Mouse (Mus musculus) MEL (cell line): ENCODE data around the gene Samd10.

Experiments
- BHLHE40 ChIP-seq: IDR thresholded peaks from 2 replicates; pipeline ENCODE4 v1.6.1; 2012; ENCODE audit warnings: low read depth, mild to moderate bottlenecking, inconsistent platforms, low read length, improper control_type of control experiment, borderline replicate concordance
- CHD2 ChIP-seq: IDR thresholded peaks from 2 replicates; pipeline ENCODE4 v1.6.1; 2011; ENCODE audit warnings: low read length, improper control_type of control experiment
- HCFC1 ChIP-seq: IDR thresholded peaks from 2 replicates; pipeline ENCODE4 v1.6.1; 2012; ENCODE audit warnings: low read depth, mild to moderate bottlenecking, inconsistent platforms, low read length, improper control_type of control experiment, moderate library complexity
- MAFK ChIP-seq: IDR thresholded peaks from 2 replicates; pipeline ENCODE4 v1.6.1; 2011; ENCODE audit warnings: low read depth, mild to moderate bottlenecking, low read length, improper control_type of control experiment, borderline replicate concordance
- MXI1 ChIP-seq: IDR thresholded peaks from 2 replicates; pipeline ENCODE4 v1.6.1; 2011; ENCODE audit warnings: mild to moderate bottlenecking, low read depth, low read length, improper control_type of control experiment
- NRF1 ChIP-seq: IDR thresholded peaks from 2 replicates; pipeline ENCODE4 v1.6.1; 2014; ENCODE audit warnings: low read depth, mild to moderate bottlenecking, inconsistent platforms, low read length, improper control_type of control experiment, moderate library complexity; ENCODE audit not compliant: poor library complexity, insufficient read depth, severe bottlenecking
- POLR2A ChIP-seq, 2 experiments: IDR thresholded peaks; 2 replicates each; pipeline ENCODE4 v1.6.1; 2011 to 2012; ENCODE audit warnings: low read length in 2 of 2, mild to moderate bottlenecking in 2 of 2, control low read depth in 1 of 2, improper control_type of control experiment in 1 of 2, low read depth in 1 of 2, moderate library complexity in 1 of 2; ENCODE audit not compliant: control insufficient read depth in 1 of 2, insufficient read depth in 1 of 2, poor library complexity in 1 of 2
- TAL1 ChIP-seq: IDR thresholded peaks from 2 replicates; pipeline ENCODE4 v1.6.1; 2012; ENCODE audit warnings: mild to moderate bottlenecking, inconsistent platforms, low read length, moderate library complexity, mixed read lengths
- TBP ChIP-seq: IDR thresholded peaks from 2 replicates; pipeline ENCODE4 v1.8.0; 2011; ENCODE audit warnings: low read depth, low read length, improper control_type of control experiment
- USF2 ChIP-seq, 2 experiments: IDR thresholded peaks; 2 replicates each; pipeline ENCODE4 v1.6.1; 2011 to 2012; ENCODE audit warnings: improper control_type of control experiment in 2 of 2, low read length in 2 of 2, borderline replicate concordance in 1 of 2, inconsistent platforms in 1 of 2, low read depth in 1 of 2, mild to moderate bottlenecking in 1 of 2; ENCODE audit not compliant: insufficient read depth in 1 of 2
- ZC3H11A ChIP-seq: IDR thresholded peaks from 2 replicates; pipeline ENCODE4 v1.6.1; 2012; ENCODE audit warnings: low read depth, mild to moderate bottlenecking, inconsistent platforms, low read length, improper control_type of control experiment

GRCm38 (mm10) chr2:181580131-181580772 is 18.8 kb downstream of the Samd10 start:
- no peak for TF ChIP-seq TBP
- no peak for TF ChIP-seq POLR2A (IDR thresholded peaks at IDR 0.05; ENCODE audit: control insufficient read depth in 1 of 2, insufficient read depth in 1 of 2, low read depth in 1 of 2, low read length in 2 of 2, poor library complexity in 1 of 2)
- TF ChIP-seq CHD2 = no peak
- TF ChIP-seq TAL1 = no peak
- TF ChIP-seq NRF1 = no peak
- no peak for TF ChIP-seq BHLHE40
- no peak for TF ChIP-seq ZC3H11A
- no peak for TF ChIP-seq USF2 (IDR thresholded peaks at IDR 0.05; ENCODE audit: borderline replicate concordance in 1 of 2, insufficient read depth in 1 of 2, low read depth in 1 of 2, low read length in 2 of 2)
- no peak for TF ChIP-seq MAFK
- no peak for TF ChIP-seq MXI1
- no peak for TF ChIP-seq HCFC1
